Mouse (Mus musculus) kidney, postnatal 0 days (tissue): Measurements from ENCODE around the gene Ephb1. TPM values are rescaled to one million over a fixed set of nuclear protein-coding genes. Genes with fewer than 3 reads are reported as not detected.

Experiments used
- ATAC-seq: fragments of 200-750 bp; cut with Nextera tagmentation; replicated peaks from 2 replicates; pipeline ENCODE4 v1.8.0; 2017; ENCODE audit warnings: low read depth, moderate number of reproducible peaks, moderate TSS enrichment, moderate library complexity; ENCODE audit not compliant: low FRiP score
- DNase-seq: peaks from one replicate; pipeline ENCODE4 v3.0.0-alpha.2; 2016; ENCODE audit warnings: low spot score
- H3K27ac ChIP-seq: fragments of 300-500 bp; sonication (generic); 2 replicates; pipeline ENCODE4 v1.5.1; 2014; ENCODE audit warnings: mild to moderate bottlenecking
- H3K27me3 ChIP-seq: fragments of 300-500 bp; sonication (generic); 2 replicates; pipeline ENCODE4 v1.6.1; 2014; ENCODE audit warnings: low read length, mixed read lengths; ENCODE audit not compliant: insufficient read depth
- H3K36me3 ChIP-seq: fragments of 300-500 bp; sonication (generic); 2 replicates; pipeline ENCODE4 v1.6.1; 2014; ENCODE audit warnings: low read length, mixed read lengths; ENCODE audit not compliant: insufficient read depth
- H3K4me1 ChIP-seq: fragments of 300-500 bp; sonication (generic); replicated peaks from 2 replicates; pipeline ENCODE4 v1.6.1; 2014; ENCODE audit warnings: antibody characterized with exemption, low read length, mixed read lengths; ENCODE audit not compliant: insufficient read depth
- H3K4me2 ChIP-seq: fragments of 300-500 bp; sonication (generic); 2 replicates; pipeline ENCODE4 v1.6.1; 2014; ENCODE audit warnings: mild to moderate bottlenecking, low read length, moderate library complexity, mixed read lengths
- H3K4me3 ChIP-seq: fragments of 300-500 bp; sonication (generic); replicated peaks from 2 replicates; pipeline ENCODE4 v1.5.1; 2014; ENCODE audit warnings: low read depth, low read length
- H3K9ac ChIP-seq: fragments of 300-500 bp; sonication (generic); 2 replicates; pipeline ENCODE4 v1.6.1; 2014; ENCODE audit warnings: low read depth, low read length
- H3K9me3 ChIP-seq: fragments of 300-500 bp; sonication (generic); replicated peaks from 2 replicates; pipeline ENCODE4 v1.6.1; 2016; ENCODE audit warnings: low read length, inconsistent platforms, mixed read lengths
- CTCF ChIP-seq: IDR thresholded peaks from 2 replicates; pipeline ENCODE4 v1.5.1; 2016; ENCODE audit warnings: antibody characterized with exemption, low read depth, mild to moderate bottlenecking, moderate library complexity
- WGBS: fragments of 180-500 bp; shearing (Covaris S2); extraction: QIAGEN DNeasy Blood & Tissue Kit; methylation state at CpG from one replicate; pipeline ENCODE4 v1.1.7; 2014; 5-methylcytosine and 5-hydroxymethylcytosine counted together
- polyA plus RNA-seq: library from polyadenylated mRNA; unstranded; fragments of >200 nt; fragmentation: Nextera tagmentation; extraction: Ambion mirVana; gene quantifications from 2 replicates; pipeline ENCODE4 v1.2.1, GENCODE M21; 2015

The Ephb1 gene
- polyA plus RNA-seq, 1 experiment from 2014 or later: 4.2 TPM

- no peaks in the 10 kb centered on the region for H3K27me3 ChIP-seq
- H3K36me3 ChIP-seq: no peaks in the 10 kb centered on the region
- ATAC-seq (no peak), DNase-seq (no peak)
- no peaks in the 10 kb centered on the region for H3K4me1 ChIP-seq
- no peak overlapping the region for H3K4me2 ChIP-seq
- no peak overlapping the region for H3K4me3 ChIP-seq
- no peak for TF ChIP-seq CTCF
- no peak overlapping the region for H3K27ac ChIP-seq
- H3K9me3 ChIP-seq: no peaks in the 10 kb centered on the region
- H3K9ac ChIP-seq: no peak overlapping the region
- WGBS: 79% methylated on average over 5 of the region's 5 CpGs
Observed at GRCm38 (mm10) chr9:102374661-102375060, 20.2 kb upstream of the Ephb1 start.

- ATAC-seq: no peak
- no peaks in the 10 kb centered on the region for H3K9me3 ChIP-seq
- no peaks in the 10 kb centered on the region for H3K4me1 ChIP-seq
- H3K27ac ChIP-seq: no peak overlapping the region
- H3K4me2 ChIP-seq: no peak overlapping the region
- H3K9ac ChIP-seq: no peak overlapping the region
- no peaks in the 10 kb centered on the region for H3K27me3 ChIP-seq
- 67% methylated on average over 5 of the region's 5 CpGs for WGBS
- no peaks in the 10 kb centered on the region for H3K36me3 ChIP-seq
- no peak for DNase-seq
- no peak for TF ChIP-seq CTCF
- no peak overlapping the region for H3K4me3 ChIP-seq
Observed at GRCm38 (mm10) chr9:102373886-102374285, 19.4 kb upstream of the Ephb1 start.

GRCm38 (mm10) chr9:102371936-102372335 is 17.4 kb upstream of the Ephb1 start:
- Histone ChIP-seq H3K4me1 (no peaks in the 10 kb centered on the region), H3K4me3 (no peak overlapping the region), H3K27me3 (no peaks in the 10 kb centered on the region), H3K9me3 (no peaks in the 10 kb centered on the region), H3K9ac (no peak overlapping the region), H3K27ac (no peak overlapping the region), H3K36me3 (no peaks in the 10 kb centered on the region), H3K4me2 (no peak overlapping the region)
- 81% methylated on average over 3 of the region's 3 CpGs for WGBS
- DNase-seq (no peak), ATAC-seq (no peak)
- TF ChIP-seq CTCF: no peak

GRCm38 (mm10) chr9:102371036-102371770 is 16.7 kb upstream of the Ephb1 start:
- H3K36me3 ChIP-seq: no peaks in the 10 kb centered on the region
- no peak overlapping the region for H3K4me2 ChIP-seq
- ATAC-seq (no peak), DNase-seq (no peak)
- H3K27me3 ChIP-seq: no peaks in the 10 kb centered on the region
- WGBS: 60% methylated on average over 14 of the region's 14 CpGs
- no peak overlapping the region for H3K4me3 ChIP-seq
- no peak; the same call in 1 of the 2 replicates for TF ChIP-seq CTCF
- no peak overlapping the region for H3K9ac ChIP-seq
- no peaks in the 10 kb centered on the region for H3K9me3 ChIP-seq
- H3K4me1 ChIP-seq: no peaks in the 10 kb centered on the region
- H3K27ac ChIP-seq: no peak overlapping the region

- Histone ChIP-seq H3K27me3 (no peaks in the 10 kb centered on the region), H3K4me2 (no peak overlapping the region), H3K9ac (no peak overlapping the region), H3K9me3 (no peaks in the 10 kb centered on the region), H3K36me3 (no peaks in the 10 kb centered on the region), H3K4me1 (no peaks in the 10 kb centered on the region), H3K4me3 (no peak overlapping the region), H3K27ac (no peak overlapping the region)
- WGBS: 74% methylated on average over 8 of the region's 8 CpGs
- ATAC-seq (no peak), DNase-seq (no peak)
- no peak for TF ChIP-seq CTCF
Observed at GRCm38 (mm10) chr9:102370141-102370540, 15.6 kb upstream of the Ephb1 start.

GRCm38 (mm10) chr9:102369141-102369540 is 14.6 kb upstream of the Ephb1 start:
- ATAC-seq (no peak), DNase-seq (no peak)
- Histone ChIP-seq H3K4me3 (no peak overlapping the region), H3K4me1 (no peaks in the 10 kb centered on the region), H3K9me3 (no peaks in the 10 kb centered on the region), H3K4me2 (no peak overlapping the region), H3K36me3 (no peaks in the 10 kb centered on the region), H3K27ac (no peak overlapping the region), H3K27me3 (no peaks in the 10 kb centered on the region), H3K9ac (no peak overlapping the region)
- peak; percentile 52 for TF ChIP-seq CTCF
- 79% methylated on average over 3 of the region's 3 CpGs for WGBS

GRCm38 (mm10) chr9:102367796-102368195 is 13.3 kb upstream of the Ephb1 start:
- Histone ChIP-seq H3K4me1 (no peaks in the 10 kb centered on the region), H3K27me3 (no peaks in the 10 kb centered on the region), H3K27ac (no peak overlapping the region), H3K9ac (no peak overlapping the region), H3K4me2 (no peak overlapping the region), H3K36me3 (no peaks in the 10 kb centered on the region), H3K9me3 (no peaks in the 10 kb centered on the region), H3K4me3 (no peak overlapping the region)
- WGBS: 98% methylated on average over 2 of the region's 2 CpGs
- ATAC-seq: no peak
- no peak for DNase-seq
- TF ChIP-seq CTCF: no peak
